Mouse (Mus musculus) ES-Bruce4 (cell line): ENCODE data around the gene Cpb1.

Experiments used
- CTCF ChIP-seq: IDR thresholded peaks from one replicate; pipeline ENCODE4 v1.8.1; 2011; ENCODE audit warnings: low read depth, low read length
- EP300 ChIP-seq: IDR thresholded peaks from 2 replicates; pipeline ENCODE4 v1.6.1; 2011; ENCODE audit warnings: low read depth, low read length; ENCODE audit not compliant: insufficient read depth
- POLR2A ChIP-seq: IDR thresholded peaks from one replicate; pipeline ENCODE4 v1.8.1; 2011; ENCODE audit warnings: low read length; ENCODE audit not compliant: insufficient read depth

DNA sequence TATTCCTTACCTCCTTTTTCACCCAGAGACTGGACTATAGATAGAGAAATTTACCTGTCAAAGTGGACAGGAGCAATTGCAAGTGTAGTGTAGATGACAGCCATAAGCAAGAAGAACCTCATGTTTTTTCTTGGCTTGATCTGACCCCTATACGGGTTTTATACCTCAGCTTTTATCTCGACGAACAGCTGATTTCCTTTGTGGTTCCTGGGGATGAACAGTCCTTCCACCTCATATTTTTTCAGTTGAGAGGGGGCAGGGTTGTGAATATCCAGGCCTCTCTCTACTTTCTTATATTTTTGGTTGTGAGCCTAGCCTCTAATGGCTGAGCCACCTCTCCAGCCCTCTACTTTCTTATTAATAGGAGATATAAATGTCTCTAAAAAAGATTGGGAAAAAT is 33.5 kb downstream of the Cpb1 start, which contains the start of gene Cpa3:
- TF ChIP-seq CTCF, result no peak
- no peak for TF ChIP-seq POLR2A
- no peak for TF ChIP-seq EP300
